In genomic region chr14:28043095-28043494, GRCm38 (mm10) we compare ENCODE assay signal across 13 mouse cellular contexts.
DNase-seq lines count a peak whose midpoint lies in the region; ATAC-seq lines count a peak whose summit lies in the region.
"Had no signal": no experiment of that assay in that cellular context is flagged by ENCODE, and none has a peak within 500 bp of the region (broad histone marks: within the 10 kb centered on the region; RNA-seq: fewer than 3 reads in every experiment).

No protein-coding gene starts in this region.

- no peaks in the 10 kb centered on the region for H3K27me3 ChIP-seq in forebrain, embryonic 15.5 days
- H3K27me3 ChIP-seq in forebrain, embryonic 14.5 days (replicated peaks; ENCODE audit: control insufficient read depth, insufficient read depth, low read length) = no peaks in the 10 kb centered on the region
- no peaks in the 10 kb centered on the region for H3K27me3 ChIP-seq in kidney, embryonic 16.5 days (ENCODE audit: insufficient read depth, low read length)
- H3K27me3 ChIP-seq: limb, embryonic 13.5 days had no signal

- 0 out of 2 replicates have a peak, but pooled peaks cover 3% of the 10 kb centered on the region for H3K36me3 ChIP-seq in forebrain, embryonic 15.5 days
- no peaks in the 10 kb centered on the region for H3K36me3 ChIP-seq in forebrain, embryonic 14.5 days (ENCODE audit: control insufficient read depth, insufficient read depth, low read length)
- H3K36me3 ChIP-seq in kidney, embryonic 16.5 days (ENCODE audit: insufficient read depth, low read length) = no peaks in the 10 kb centered on the region
- H3K36me3 ChIP-seq: limb, embryonic 13.5 days had no signal

- 59% methylated on average over 4 of the region's 4 CpGs for WGBS in forebrain, embryonic 15.5 days
- 71% methylated on average over 4 of the region's 4 CpGs for WGBS in forebrain, embryonic 14.5 days
- 50% methylated on average over 4 of the region's 4 CpGs for WGBS in kidney, embryonic 16.5 days

- H3K4me1 ChIP-seq in forebrain, embryonic 15.5 days = peaks cover 8% of the 10 kb centered on the region
- H3K4me1 ChIP-seq in forebrain, embryonic 14.5 days (ENCODE audit: control insufficient read depth, insufficient read depth, low read length) = peaks cover 2% of the 10 kb centered on the region; the same call in 1 of the 2 replicates
- H3K4me1 ChIP-seq in kidney, embryonic 16.5 days (ENCODE audit: insufficient read depth, low read length) = 0 out of 2 replicates have a peak, but pooled peaks cover 7% of the 10 kb centered on the region

- H3K27ac ChIP-seq in forebrain, embryonic 15.5 days (replicated peaks) = 0 out of 2 replicates have a peak overlapping the region, but pooled peaks have one; percentile 5
- H3K27ac ChIP-seq in forebrain, embryonic 14.5 days (ENCODE audit: low read depth, low read length) = no peak overlapping the region
- H3K27ac ChIP-seq in kidney, embryonic 16.5 days (ENCODE audit: low read length) = peak overlapping the region; percentile 65; the same call in 1 of the 2 replicates
- H3K27ac ChIP-seq: limb, embryonic 13.5 days had no signal

- H3K4me2 ChIP-seq in forebrain, embryonic 15.5 days (replicated peaks) = no peak overlapping the region
- H3K4me2 ChIP-seq in forebrain, embryonic 14.5 days (ENCODE audit: low read length) = no peak overlapping the region
- H3K4me2 ChIP-seq in kidney, embryonic 16.5 days (replicated peaks; ENCODE audit: low read depth, low read length) = no peak overlapping the region
- H3K4me2 ChIP-seq: limb, embryonic 13.5 days; lung, embryonic 14.5 days had no signal

- no peak overlapping the region for H3K4me3 ChIP-seq in forebrain, embryonic 15.5 days
- no peak overlapping the region for H3K4me3 ChIP-seq in forebrain, embryonic 14.5 days (ENCODE audit: low read depth, low read length)
- no peak overlapping the region for H3K4me3 ChIP-seq in kidney, embryonic 16.5 days (ENCODE audit: low read length)
- H3K4me3 ChIP-seq: limb, embryonic 13.5 days had no signal

- ATAC-seq in forebrain, embryonic 15.5 days (replicated peaks) = no peak
- no peak for ATAC-seq in forebrain, embryonic 14.5 days
- ATAC-seq in kidney, embryonic 16.5 days (ENCODE audit: low FRiP score, low TSS enrichment) = peak; percentile 77

- H3K9me3 ChIP-seq in forebrain, embryonic 15.5 days = no peaks in the 10 kb centered on the region
- no peaks in the 10 kb centered on the region for H3K9me3 ChIP-seq in forebrain, embryonic 14.5 days (replicated peaks; ENCODE audit: control insufficient read depth, low read length)
- no peaks in the 10 kb centered on the region for H3K9me3 ChIP-seq in kidney, embryonic 16.5 days (ENCODE audit: low read length)
- H3K9me3 ChIP-seq: limb, embryonic 13.5 days had no signal

- no peak overlapping the region for H3K9ac ChIP-seq in forebrain, embryonic 15.5 days (replicated peaks)
- no peak overlapping the region for H3K9ac ChIP-seq in forebrain, embryonic 14.5 days (ENCODE audit: low read length)
- H3K9ac ChIP-seq in kidney, embryonic 16.5 days (replicated peaks; ENCODE audit: low read length) = no peak overlapping the region
- H3K9ac ChIP-seq: limb, embryonic 13.5 days; lung, embryonic 14.5 days had no signal

- DNase-seq in forebrain, embryonic 14.5 days (ENCODE audit: low spot score) = no peak
- no peak for DNase-seq in kidney, postnatal 25 days
- peak; percentile 45 for DNase-seq in testis, postnatal 10 days (ENCODE audit: low spot score)
- no peak for DNase-seq in testis, postnatal 14 days (ENCODE audit: low spot score)
- DNase-seq in left cerebral cortex, adult 8-10 months (ENCODE audit: low spot score in 2 of 2) = no peak
- no peak for DNase-seq in frontal cortex, postnatal 36 days (ENCODE audit: low spot score in 2 of 2)
- DNase-seq: adrenal gland, postnatal 14 days; cerebellum, postnatal 25 days; layer of hippocampus, adult 9-11 months; lung, embryonic 14.5 days had no signal
